Mouse (Mus musculus) gastrocnemius, postnatal 4 days (tissue): ENCODE measurements around the gene March2. TPM values are rescaled to one million over a fixed set of nuclear protein-coding genes. Genes with fewer than 3 reads are reported as not detected.
"Not testable (repeated sequence)": the region's sequence is repeated elsewhere in the genome, so short reads cannot be mapped to it uniquely, and the experiment has no call there.

Experiments used
- DNase-seq, 2 experiments: peaks; one replicate each; pipeline ENCODE4 v3.0.0; 2021 to 2022; ENCODE audit warnings: low spot score in 2 of 2, mixed read lengths in 2 of 2
- long read RNA-seq, 2 experiments: library from polyadenylated mRNA; stranded (forward); transcript quantifications; one replicate each; pipeline ENCODE4 v2.0.0; 2021
- total RNA-seq, 2 experiments: library from RNA; stranded (reverse); gene quantifications; 2 replicates each; pipeline ENCODE4 v1.2.3; 2021

The March2 gene
- 10 to 100 TPM; 67.5 to 67.8 TPM for total RNA-seq
- long read RNA-seq, experiment 1, transcript March2-205 (5 exons, 1,418 nt): minor isoform, 16 of 127 reads
- long read RNA-seq, experiment 1, transcript March2-203 (5 exons, 1,398 nt): major isoform, 85 of 127 reads
- long read RNA-seq, experiment 1, partial matches to known transcripts: 1 of 127 reads
- long read RNA-seq, experiment 1, other reads (novel, unspliced or antisense): 24 of 127 reads
- long read RNA-seq, experiment 2, transcript March2-205 (5 exons, 1,418 nt): minor isoform, 23 of 161 reads
- long read RNA-seq, experiment 2, transcript March2-203 (5 exons, 1,398 nt): major isoform, 107 of 161 reads
- long read RNA-seq, experiment 2, partial matches to known transcripts: 1 of 161 reads
- long read RNA-seq, experiment 2, other reads (novel, unspliced or antisense): 28 of 161 reads

GRCm38 (mm10) chr17:33718384-33718881 is at the start of gene March2:
Gene March2, minus strand, starts transcription at chr17:33718670.
- peak; percentile 92 to 97 for DNase-seq

- no peak for DNase-seq
Measured at GRCm38 (mm10) chr17:33766389-33766788, 47.9 kb upstream of the March2 start.

DNA sequence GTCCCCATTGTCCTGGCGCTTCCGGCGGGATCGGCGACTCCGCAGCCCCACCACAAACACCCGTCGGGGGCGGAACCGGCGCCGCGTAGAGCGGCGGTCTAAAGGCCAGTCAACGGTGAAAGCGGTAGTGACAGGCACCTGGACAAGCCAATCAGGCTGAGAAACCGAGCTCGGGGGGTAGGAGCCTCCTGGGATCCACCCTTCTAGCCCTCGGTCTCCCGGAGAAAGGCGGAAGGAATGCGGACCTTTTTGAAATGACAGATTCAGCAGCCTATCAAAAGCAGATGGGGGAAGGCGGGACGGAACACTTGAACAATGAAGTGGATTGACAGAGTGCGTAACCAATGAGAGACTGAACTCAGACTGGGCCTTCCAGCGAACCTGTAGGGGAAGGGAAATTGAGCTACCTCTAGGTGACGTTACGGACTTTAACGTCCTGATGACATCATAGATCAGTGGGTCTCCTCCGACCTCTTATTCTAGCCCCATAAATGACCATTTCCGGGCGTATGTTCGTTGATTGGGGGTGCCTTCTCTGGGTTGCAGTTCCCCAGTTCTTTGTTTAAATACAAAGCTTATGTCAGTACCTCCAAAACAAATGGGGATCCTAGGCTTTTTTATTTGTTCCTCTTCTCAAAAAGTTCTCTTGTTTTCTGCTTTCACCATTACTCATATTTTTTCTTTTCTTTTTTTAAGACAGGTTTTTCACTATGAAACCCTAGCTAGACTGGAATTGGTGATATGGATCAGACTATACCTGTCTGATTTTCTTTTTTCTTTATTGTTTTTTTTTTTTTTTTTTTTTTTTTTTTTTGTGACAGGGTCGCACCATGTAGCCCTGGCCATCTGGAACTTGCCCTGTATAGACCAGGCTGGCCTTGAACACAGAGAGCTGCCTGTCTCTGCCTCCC is 42.0 kb upstream of the March2 start, which contains the start of gene Rab11b:
TSS of gene Rab11b (minus strand) at position 276 of the 911 bp plus-strand sequence.
- DNase-seq: peak; percentile 95 to 99

GRCm38 (mm10) chr17:33759767-33760254 is 41.3 kb upstream of the March2 start:
- peak; percentile 93 to 96 for DNase-seq

- no peak for DNase-seq
Measured at GRCm38 (mm10) chr17:33757231-33757630, 38.8 kb upstream of the March2 start.

- no peak for DNase-seq
Measured at GRCm38 (mm10) chr17:33756108-33756790, 37.8 kb upstream of the March2 start.

GRCm38 (mm10) chr17:33755418-33756107 is 37.1 kb upstream of the March2 start:
- no peak for DNase-seq

GRCm38 (mm10) chr17:33754656-33755055 is 36.2 kb upstream of the March2 start:
- no peak for DNase-seq

- DNase-seq: no peak
Measured at GRCm38 (mm10) chr17:33752297-33752696, 33.8 kb upstream of the March2 start.

GRCm38 (mm10) chr17:33751181-33751580 is 32.7 kb upstream of the March2 start:
- no peak for DNase-seq

DNA sequence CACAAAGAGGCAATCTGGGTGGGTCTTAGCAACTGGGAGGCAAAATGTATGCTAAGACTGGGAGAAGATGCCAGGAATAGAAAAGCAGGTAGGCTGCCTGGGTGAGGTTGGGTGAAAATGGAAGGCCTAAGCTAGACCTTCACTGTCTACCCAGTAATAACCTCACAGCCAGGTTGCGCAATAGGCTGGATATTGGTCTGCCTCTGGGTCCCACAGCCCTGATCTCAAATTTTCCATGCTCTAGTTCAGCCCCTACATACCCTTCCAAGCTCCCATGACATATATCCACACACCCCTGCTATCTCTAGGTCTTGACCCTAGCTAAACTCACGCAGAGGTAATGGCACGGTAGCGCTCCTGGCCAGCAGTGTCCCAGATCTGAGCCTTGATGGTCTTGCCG is 31.0 kb upstream of the March2 start:
- DNase-seq: no peak

DNA sequence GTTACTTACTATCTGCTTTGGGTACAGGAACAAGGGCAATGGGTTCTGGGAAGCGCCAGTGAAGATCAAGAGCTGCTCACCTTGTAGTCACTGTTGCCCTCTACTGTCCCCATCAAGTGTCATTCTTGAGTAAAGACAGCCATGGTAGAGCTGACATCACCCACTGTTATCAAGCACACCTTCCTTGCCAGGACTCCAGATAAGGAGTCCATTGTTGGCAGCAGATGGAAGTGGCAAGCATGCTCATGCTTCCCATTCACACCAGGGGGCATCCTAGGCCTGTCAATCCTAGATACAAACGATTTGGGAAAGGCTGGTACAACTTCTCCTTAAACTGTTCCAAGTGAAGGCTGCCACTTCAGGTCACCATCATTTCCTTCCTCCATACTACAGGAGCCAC is 27.5 kb upstream of the March2 start:
- no peak for DNase-seq

DNA sequence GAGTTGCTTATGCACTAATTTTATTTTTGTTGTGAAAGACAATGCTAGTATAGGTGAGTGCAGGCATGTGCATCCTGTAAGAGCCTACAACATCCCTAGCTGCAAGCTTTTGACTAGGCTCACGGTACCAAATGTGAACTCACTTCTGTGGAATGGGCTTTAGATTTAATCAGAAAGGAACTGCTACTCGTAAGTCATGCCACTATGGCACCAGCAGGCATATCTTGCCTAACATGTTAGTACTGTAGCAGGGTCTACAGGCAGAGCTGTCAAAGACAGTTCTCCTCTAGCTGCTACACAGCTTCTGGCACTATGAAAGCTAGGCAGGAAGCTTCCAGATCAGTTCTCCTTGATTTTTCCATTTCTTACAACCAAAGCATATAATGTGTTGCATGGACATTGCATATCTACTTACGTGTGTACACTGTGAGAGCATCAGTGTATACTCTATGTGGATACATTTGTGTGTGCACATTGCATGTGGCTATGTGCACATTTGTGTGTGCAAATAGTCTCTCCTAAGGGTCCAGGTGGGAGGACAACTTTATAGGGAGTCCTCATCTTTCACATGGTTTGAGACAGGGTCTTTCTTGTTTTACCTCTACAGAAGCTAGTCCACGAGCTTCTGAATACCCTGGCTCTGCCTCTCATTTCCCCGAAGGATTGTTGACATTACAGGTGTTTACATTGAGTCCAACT is 26.4 kb upstream of the March2 start:
- DNase-seq: no peak

GRCm38 (mm10) chr17:33742420-33742819 is 23.9 kb upstream of the March2 start:
- DNase-seq: no peak

GRCm38 (mm10) chr17:33733526-33733925 is 15.1 kb upstream of the March2 start:
- not testable (repeated sequence) for DNase-seq

GRCm38 (mm10) chr17:33732556-33733083 is 14.2 kb upstream of the March2 start:
- DNase-seq: not testable (repeated sequence)

DNA sequence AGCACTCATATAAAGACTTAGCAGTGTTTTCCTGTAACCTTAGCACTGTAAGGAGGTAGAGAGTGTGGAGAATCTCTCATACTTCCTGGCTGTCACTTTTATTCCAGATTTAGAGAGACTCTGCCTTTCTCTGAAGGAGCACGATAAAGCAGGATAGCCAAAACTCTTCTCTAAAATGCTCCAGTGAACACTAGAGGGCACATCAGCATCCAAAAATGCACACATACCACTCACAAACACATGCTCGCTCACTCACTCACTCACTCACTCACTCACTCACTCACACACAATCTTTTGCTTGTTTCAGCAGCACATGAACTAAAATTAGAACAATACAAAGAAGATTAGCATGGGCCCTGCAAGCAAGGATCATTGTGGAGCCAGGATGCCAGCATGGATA is 10.7 kb upstream of the March2 start:
- DNase-seq: no peak

DNA sequence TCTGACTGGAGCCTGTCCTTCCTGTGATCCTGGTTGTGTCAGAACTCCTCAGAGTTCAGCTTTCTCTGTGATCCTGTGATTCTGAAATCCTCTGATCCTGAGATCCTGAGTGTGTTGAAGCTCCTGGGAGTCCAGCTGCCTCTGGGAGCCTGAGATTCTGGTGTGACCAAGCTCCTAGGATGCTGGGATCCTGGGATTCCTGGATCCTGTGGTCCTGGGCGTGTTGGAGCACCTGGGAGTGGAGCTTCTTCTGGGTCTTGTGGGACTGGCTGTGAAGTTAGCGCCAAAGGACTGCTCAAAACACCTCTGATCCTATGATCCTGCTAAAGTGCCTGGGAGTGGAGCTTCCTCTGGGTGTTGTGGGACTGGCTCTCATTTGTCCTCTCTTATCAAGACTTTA is 9.9 kb upstream of the March2 start:
- no peak for DNase-seq

GRCm38 (mm10) chr17:33719736-33720378 is 1.4 kb upstream of the March2 start:
- DNase-seq: no peak
